Mouse (Mus musculus) cortical plate, adult 2 months (tissue): ENCODE measurements at regions not wholly inside any gene's neighbourhood (a gene's known extent, or its start where the extent isn't known, plus 50 kb on each side); places are given as distances from the start of the nearest gene placed in this dataset.

Source experiments
- CTCF ChIP-seq: fragments of 200-500 bp; IDR thresholded peaks from 2 replicates; pipeline ENCODE4 v1.5.1; 2011; ENCODE audit warnings: mild to moderate bottlenecking, control low read depth, low read length; ENCODE audit not compliant: insufficient read depth; ENCODE audit errors: extremely low read depth
- POLR2A ChIP-seq: fragments of 200-500 bp; IDR thresholded peaks from 2 replicates; pipeline ENCODE4 v1.6.1; 2011; ENCODE audit warnings: mild to moderate bottlenecking, low read length, control low read depth; ENCODE audit not compliant: insufficient read depth; ENCODE audit errors: extremely low read depth

- TF ChIP-seq CTCF (no peak), POLR2A (no peak)
These were observed 224.9 kb downstream of the Fam49a start for GRCm38 (mm10) chr12:12486656-12487356.
